Mouse (Mus musculus) CH12.LX (cell line): Measurements from ENCODE around the gene Atp1a4. TPM values are rescaled to one million over a fixed set of nuclear protein-coding genes. Genes with fewer than 3 reads are reported as not detected.

Experiments used
- DNase-seq: peaks from one replicate; pipeline ENCODE4 v3.0.0-alpha.2; 2013; ENCODE audit errors: extremely low read depth
- H3K27ac ChIP-seq: 2 replicates; pipeline ENCODE4 v1.5.1; 2012; ENCODE audit warnings: low read depth, mild to moderate bottlenecking, control low read depth, moderate library complexity; ENCODE audit not compliant: insufficient read depth
- H3K27me3 ChIP-seq: replicated peaks from 2 replicates; pipeline ENCODE3; 2012; ENCODE audit warnings: inconsistent platforms
- H3K36me3 ChIP-seq, 2 experiments: replicated peaks in 1 of 2; 2 replicates each; pipeline versions ENCODE3 to v1.6.1; 2012; ENCODE audit warnings: inconsistent platforms in 1 of 2, low read length in 1 of 2, mild to moderate bottlenecking in 1 of 2, mixed read lengths in 1 of 2, moderate library complexity in 1 of 2; ENCODE audit not compliant: control insufficient read depth in 1 of 2, insufficient read depth in 1 of 2
- H3K4me1 ChIP-seq, 2 experiments: 2 replicates each; pipeline ENCODE4 v1.6.1; 2012; ENCODE audit warnings: inconsistent platforms in 1 of 2, moderate library complexity in 1 of 2; ENCODE audit not compliant: insufficient read depth in 2 of 2, control insufficient read depth in 1 of 2
- H3K4me2 ChIP-seq: 2 replicates; pipeline ENCODE4 v1.6.1; 2012; ENCODE audit warnings: low read depth, mild to moderate bottlenecking, control low read depth; ENCODE audit not compliant: poor library complexity, insufficient read depth, severe bottlenecking
- H3K4me3 ChIP-seq, 3 experiments: fragments of 150-350 bp in 1 of 3; sonication (generic) in 1 of 3; replicated peaks in 1 of 3; 2 replicates each; pipeline versions ENCODE3 to v1.5.1; 2011 to 2012; ENCODE audit warnings: low read depth in 2 of 3, low read length in 2 of 3, mild to moderate bottlenecking in 2 of 3, moderate library complexity in 2 of 3, control low read depth in 1 of 3, improper control_type of control experiment in 1 of 3, inconsistent platforms in 1 of 3, mixed read lengths in 1 of 3; ENCODE audit not compliant: poor library complexity in 1 of 3
- H3K79me2 ChIP-seq: replicated peaks from 2 replicates; pipeline ENCODE4 v1.6.1; 2012; ENCODE audit warnings: mild to moderate bottlenecking, moderate library complexity; ENCODE audit not compliant: control insufficient read depth, poor library complexity, insufficient read depth, severe bottlenecking; ENCODE audit errors: extremely low read depth
- H3K9ac ChIP-seq: 2 replicates; pipeline ENCODE4 v1.6.1; 2012; ENCODE audit warnings: low read depth, mild to moderate bottlenecking, control low read depth, moderate library complexity; ENCODE audit not compliant: insufficient read depth
- H3K9me3 ChIP-seq: replicated peaks from 2 replicates; pipeline ENCODE3; 2012; ENCODE audit warnings: low read length, inconsistent platforms, mixed read lengths
- KAT2A ChIP-seq: IDR thresholded peaks from 2 replicates; pipeline ENCODE4 v1.6.1; 2012; ENCODE audit warnings: low read length, improper control_type of control experiment, inconsistent platforms; ENCODE audit not compliant: insufficient replicate concordance
- TBP ChIP-seq: conservative IDR thresholded peaks from 2 replicates; pipeline ENCODE4 v1.6.1; 2011; ENCODE audit warnings: low read depth, low read length, improper control_type of control experiment
- USF1 ChIP-seq: IDR thresholded peaks from 2 replicates; pipeline ENCODE4 v1.6.1; 2014; ENCODE audit warnings: low read depth, mild to moderate bottlenecking, inconsistent platforms, low read length, improper control_type of control experiment
- dilution Hi-C: fragments of 300-500 bp; cut with MboI; formaldehyde crosslinking; loops from 2 replicates; pipeline ENCODE4 v1.14.3; 2020; ENCODE audit warnings: low sequenced_read_pairs; ENCODE audit not compliant: extremely low pct_unique_long_range_greater_than_20kb, extremely low pct_ligation_motif_present
- in situ Hi-C: fragments of 300-500 bp; cut with MboI; formaldehyde crosslinking; loops from 3 replicates; pipeline ENCODE4 v1.14.3; 2019; ENCODE audit warnings: low sequenced_read_pairs, low pct_ligation_motif_present, low pct_unique_long_range_greater_than_20kb, mixed read lengths
- polyA plus RNA-seq: library from polyadenylated mRNA; unstranded; fragments of >175 nt; gene quantifications from 2 replicates; pipeline ENCODE4 v1.2.1, GENCODE M21; 2012; ENCODE audit warnings: low read depth; ENCODE audit not compliant: insufficient read length
- total RNA-seq, 2 experiments: library from RNA; depleted of rRNA; stranded (reverse); fragments of 300-350 nt in 1 of 2; fragments of >200 nt in 1 of 2; gene quantifications; 2 replicates each; pipeline ENCODE4 v1.2.3; 2012 to 2014

Gene Atp1a4
- total and polyA plus RNA-seq, 3 experiments: not detected

DNA sequence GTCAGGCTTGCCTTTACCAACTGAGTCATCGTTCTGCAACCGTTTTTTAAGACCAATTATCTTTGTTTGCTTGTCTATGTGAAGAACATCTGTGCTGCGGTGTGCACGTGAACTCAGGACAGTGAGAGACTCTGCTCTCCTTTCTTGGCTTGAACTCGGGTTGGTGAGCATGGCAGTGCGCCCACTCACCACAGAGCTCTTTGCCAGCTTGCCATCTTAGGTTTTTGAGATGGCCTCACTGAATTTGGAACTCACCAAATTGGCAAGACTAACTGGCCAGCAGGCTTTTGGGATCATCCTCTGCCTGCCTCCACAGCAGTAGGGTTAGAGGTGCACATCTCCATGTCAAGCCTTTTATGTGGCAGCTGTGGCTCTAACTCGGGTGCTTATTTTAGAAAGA lies 80.4 kb downstream of the Atp1a4 start:
- Histone ChIP-seq H3K4me3 (no peak overlapping the region), H3K4me1 (peaks cover 0 to 10% of the 10 kb centered on the region in 2 experiments; a peak in 1 of 4 replicates), H3K9me3 (no peaks in the 10 kb centered on the region), H3K36me3 (peaks cover 54 to 88% of the 10 kb centered on the region in 2 experiments), H3K9ac (no peak overlapping the region), H3K4me2 (no peak overlapping the region), H3K27ac (no peak overlapping the region), H3K79me2 (no peaks in the 10 kb centered on the region), H3K27me3 (no peaks in the 10 kb centered on the region)
- TF ChIP-seq TBP: no peak
- no peak for TF ChIP-seq KAT2A
- no peak for TF ChIP-seq USF1
- no peak for DNase-seq
- in situ Hi-C loops: no loop called here
- dilution Hi-C loops: no loop called here

Other genes with a start within 250 kb of the Atp1a4 start
- 5.0 and 7.3 TPM in 2 replicates for gene Vangl2, start 230.0 kb downstream of the Atp1a4 start, total RNA-seq (2012; rRNA removed)
- 3.6 and 4.1 TPM in 2 replicates for gene Vangl2, start 230.0 kb downstream of the Atp1a4 start, total RNA-seq (2014; rRNA removed)
- 7.9 and 9.4 TPM in 2 replicates for gene Vangl2, start 230.0 kb downstream of the Atp1a4 start, polyA plus RNA-seq
- gene Nhlh1, start 200.8 kb downstream of the Atp1a4 start, total RNA-seq (2012; rRNA removed): not detected in 2 replicates
- gene Nhlh1, start 200.8 kb downstream of the Atp1a4 start, total RNA-seq (2014; rRNA removed): not detected in 2 replicates
- 0.16 TPM in 1 of 2 replicates, not detected in the other for gene Nhlh1, start 200.8 kb downstream of the Atp1a4 start, polyA plus RNA-seq
- gene Copa, start 175.9 kb downstream of the Atp1a4 start, total RNA-seq (2012; rRNA removed): 158 and 165 TPM in 2 replicates
- gene Copa, start 175.9 kb downstream of the Atp1a4 start, total RNA-seq (2014; rRNA removed): 155 and 157 TPM in 2 replicates
- 160 and 165 TPM in 2 replicates for gene Copa, start 175.9 kb downstream of the Atp1a4 start, polyA plus RNA-seq
- 21.5 and 24.5 TPM in 2 replicates for gene Ncstn, start 175.6 kb downstream of the Atp1a4 start, total RNA-seq (2012; rRNA removed)
- 12.4 and 15.0 TPM in 2 replicates for gene Ncstn, start 175.6 kb downstream of the Atp1a4 start, total RNA-seq (2014; rRNA removed)
- 52.4 and 56.1 TPM in 2 replicates for gene Ncstn, start 175.6 kb downstream of the Atp1a4 start, polyA plus RNA-seq
- 43.5 and 46.0 TPM in 2 replicates for gene Pex19, start 131.7 kb downstream of the Atp1a4 start, total RNA-seq (2012; rRNA removed)
- 47.9 and 53.6 TPM in 2 replicates for gene Pex19, start 131.7 kb downstream of the Atp1a4 start, total RNA-seq (2014; rRNA removed)
- gene Pex19, start 131.7 kb downstream of the Atp1a4 start, polyA plus RNA-seq: 58.2 and 60.5 TPM in 2 replicates
- gene Dcaf8, start 110.3 kb downstream of the Atp1a4 start, total RNA-seq (2012; rRNA removed): 47.7 and 58.5 TPM in 2 replicates
- gene Dcaf8, start 110.3 kb downstream of the Atp1a4 start, total RNA-seq (2014; rRNA removed): 46.2 and 50.1 TPM in 2 replicates
- 77.2 and 80.7 TPM in 2 replicates for gene Dcaf8, start 110.3 kb downstream of the Atp1a4 start, polyA plus RNA-seq
- 14.9 and 15.6 TPM in 2 replicates for gene Pea15a, start 51.6 kb downstream of the Atp1a4 start, total RNA-seq (2012; rRNA removed)
- gene Pea15a, start 51.6 kb downstream of the Atp1a4 start, total RNA-seq (2014; rRNA removed): 21.5 and 23.7 TPM in 2 replicates
- gene Pea15a, start 51.6 kb downstream of the Atp1a4 start, polyA plus RNA-seq: 50.6 and 52.1 TPM in 2 replicates
- gene Casq1, start 38.5 kb downstream of the Atp1a4 start, total RNA-seq (2012; rRNA removed): 0.21 TPM in 1 of 2 replicates, not detected in the other
- gene Casq1, start 38.5 kb downstream of the Atp1a4 start, total RNA-seq (2014; rRNA removed): not detected in 2 replicates
- gene Casq1, start 38.5 kb downstream of the Atp1a4 start, polyA plus RNA-seq: 0.96 and 0.98 TPM in 2 replicates
- 29.3 and 37.0 TPM in 2 replicates for gene Igsf8, start 3.2 kb upstream of the Atp1a4 start, total RNA-seq (2012; rRNA removed)
- gene Igsf8, start 3.2 kb upstream of the Atp1a4 start, total RNA-seq (2014; rRNA removed): 7.4 and 8.3 TPM in 2 replicates
- gene Igsf8, start 3.2 kb upstream of the Atp1a4 start, polyA plus RNA-seq: 22.1 and 25.9 TPM in 2 replicates
- 0.13 and 0.21 TPM in 2 replicates for gene Atp1a2, start 39.6 kb upstream of the Atp1a4 start, total RNA-seq (2012; rRNA removed)
- gene Atp1a2, start 39.6 kb upstream of the Atp1a4 start, total RNA-seq (2014; rRNA removed): 0.03 and 0.07 TPM in 2 replicates
- gene Atp1a2, start 39.6 kb upstream of the Atp1a4 start, polyA plus RNA-seq: 0.23 and 0.33 TPM in 2 replicates
- gene Kcnj9, start 70.9 kb upstream of the Atp1a4 start, total RNA-seq (2012; rRNA removed): 0.04 TPM in 1 of 2 replicates, not detected in the other
- gene Kcnj9, start 70.9 kb upstream of the Atp1a4 start, total RNA-seq (2014; rRNA removed): not detected in 2 replicates
- 0.07 and 0.10 TPM in 2 replicates for gene Kcnj9, start 70.9 kb upstream of the Atp1a4 start, polyA plus RNA-seq
- gene Kcnj10, start 82.8 kb upstream of the Atp1a4 start, total RNA-seq (2012; rRNA removed): 0.08 and 0.13 TPM in 2 replicates
- gene Kcnj10, start 82.8 kb upstream of the Atp1a4 start, total RNA-seq (2014; rRNA removed): not detected in 2 replicates
- gene Kcnj10, start 82.8 kb upstream of the Atp1a4 start, polyA plus RNA-seq: 0.06 TPM in 1 of 2 replicates, not detected in the other
- gene Pigm, start 118.1 kb upstream of the Atp1a4 start, total RNA-seq (2012; rRNA removed): 8.6 and 9.5 TPM in 2 replicates
- gene Pigm, start 118.1 kb upstream of the Atp1a4 start, total RNA-seq (2014; rRNA removed): 13.8 and 14.3 TPM in 2 replicates
- 8.7 and 10.7 TPM in 2 replicates for gene Pigm, start 118.1 kb upstream of the Atp1a4 start, polyA plus RNA-seq
- 17.0 and 30.9 TPM in 2 replicates for gene Slamf9, start 216.9 kb upstream of the Atp1a4 start, total RNA-seq (2012; rRNA removed)
- gene Slamf9, start 216.9 kb upstream of the Atp1a4 start, total RNA-seq (2014; rRNA removed): 30.1 and 32.6 TPM in 2 replicates
- 28.3 and 30.3 TPM in 2 replicates for gene Slamf9, start 216.9 kb upstream of the Atp1a4 start, polyA plus RNA-seq
- 4.5 and 6.0 TPM in 2 replicates for gene Igsf9, start 223.4 kb upstream of the Atp1a4 start, total RNA-seq (2012; rRNA removed)
- 2.0 and 2.7 TPM in 2 replicates for gene Igsf9, start 223.4 kb upstream of the Atp1a4 start, total RNA-seq (2014; rRNA removed)
- gene Igsf9, start 223.4 kb upstream of the Atp1a4 start, polyA plus RNA-seq: 6.5 and 7.2 TPM in 2 replicates
- gene Tagln2, start 241.6 kb upstream of the Atp1a4 start, total RNA-seq (2012; rRNA removed): 179 and 206 TPM in 2 replicates
- gene Tagln2, start 241.6 kb upstream of the Atp1a4 start, total RNA-seq (2014; rRNA removed): 145 and 172 TPM in 2 replicates
- 281 and 337 TPM in 2 replicates for gene Tagln2, start 241.6 kb upstream of the Atp1a4 start, polyA plus RNA-seq